Mouse (Mus musculus): ENCODE data around the gene Itgb7. TPM values are rescaled to one million over a fixed set of nuclear protein-coding genes. Genes with fewer than 3 reads are reported as not detected.

The Itgb7 gene
- polyA plus RNA-seq, 1 experiment from 2014 or later: 6.4 TPM

GRCm38 (mm10) chr15:102205779-102206178 lies 26.0 kb downstream of the Itgb7 start:
- Histone ChIP-seq H3K27me3 (no peaks in the 10 kb centered on the region), H3K9ac (no peak overlapping the region), H3K4me1 (replicated peaks) (peaks cover 46% of the 10 kb centered on the region), H3K36me3 (replicated peaks) (peaks cover 59% of the 10 kb centered on the region), H3K27ac (replicated peaks) (no peak overlapping the region), H3K4me3 (replicated peaks) (peak overlapping the region; percentile 91; the same call in 1 of the 2 replicates), H3K4me2 (peak overlapping the region; percentile 96), H3K9me3 (replicated peaks) (no peaks in the 10 kb centered on the region)
- WGBS (ENCODE audit: insufficient replicate concordance): 84% methylated on average over 8 of the region's 8 CpGs
- no peak for ATAC-seq (ENCODE audit: insufficient read depth)

- Histone ChIP-seq H3K27ac (replicated peaks) (peak within 1 kb of the TSS; percentile 97), H3K9ac (peak within 1 kb of the TSS; percentile 89), H3K36me3 (replicated peaks) (peaks cover 50% of the 10 kb centered on the region), H3K9me3 (replicated peaks) (no peaks in the 10 kb centered on the region), H3K4me2 (peak within 1 kb of the TSS; percentile 96), H3K4me1 (replicated peaks) (peaks cover 52% of the 10 kb centered on the region), H3K4me3 (replicated peaks) (peak within 1 kb of the TSS; percentile 91), H3K27me3 (no peaks in the 10 kb centered on the region)
- no peak for ATAC-seq (ENCODE audit: insufficient read depth)
- 73% methylated on average over 19 of the region's 19 CpGs for WGBS (ENCODE audit: insufficient replicate concordance)
Observed at GRCm38 (mm10) chr15:102204674-102205505, 26.9 kb downstream of the Itgb7 start, which contains the start of gene Csad. Gene Csad (minus strand): TSS chr15:102204724.

DNA sequence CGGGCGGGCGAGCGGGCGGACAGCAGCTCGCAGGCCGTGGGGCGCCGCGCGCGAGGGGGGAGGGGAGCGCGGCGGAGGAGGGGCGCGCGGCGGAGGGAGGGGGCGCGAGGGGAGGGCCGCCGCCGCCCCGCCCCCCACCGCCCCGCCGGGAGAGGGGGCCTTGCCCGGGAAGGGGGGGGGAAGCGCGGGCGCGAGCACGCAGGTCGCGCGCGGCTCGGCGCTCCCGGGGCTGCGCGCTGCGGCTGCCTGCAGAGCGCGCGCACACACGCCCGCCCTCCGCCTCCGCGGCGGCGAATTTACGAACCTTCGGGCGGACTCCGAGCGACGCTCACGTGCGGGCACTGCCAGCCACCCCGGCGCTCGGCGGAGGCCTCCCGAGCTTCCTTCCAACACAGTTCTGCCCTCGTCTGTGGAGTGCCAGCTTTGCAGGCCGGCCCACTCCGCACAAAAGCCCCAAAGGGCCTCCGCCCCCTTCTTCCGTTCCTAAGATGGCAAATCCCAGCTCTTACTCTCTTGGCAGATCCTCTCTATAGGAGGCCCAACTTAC lies 27.8 kb downstream of the Itgb7 start:
- H3K4me3 ChIP-seq (replicated peaks): peak overlapping the region; percentile 91
- H3K4me2 ChIP-seq: peak overlapping the region; percentile 96
- H3K9ac ChIP-seq: peak overlapping the region; percentile 89
- H3K27me3 ChIP-seq: no peaks in the 10 kb centered on the region
- peaks cover 40% of the 10 kb centered on the region for H3K36me3 ChIP-seq (replicated peaks)
- ATAC-seq (ENCODE audit: insufficient read depth): peak; percentile 65
- no peaks in the 10 kb centered on the region for H3K9me3 ChIP-seq (replicated peaks)
- H3K4me1 ChIP-seq (replicated peaks): peaks cover 60% of the 10 kb centered on the region
- WGBS (ENCODE audit: insufficient replicate concordance): under 1% methylated on average over 54 of the region's 72 CpGs
- peak overlapping the region; percentile 97 for H3K27ac ChIP-seq (replicated peaks)

- Histone ChIP-seq H3K4me3 (replicated peaks) (peak within 1 kb of the TSS; percentile 91), H3K27ac (replicated peaks) (peak within 1 kb of the TSS; percentile 97), H3K9ac (peak within 1 kb of the TSS; percentile 89), H3K4me2 (peak within 1 kb of the TSS; percentile 96), H3K36me3 (replicated peaks) (peaks cover 33% of the 10 kb centered on the region), H3K4me1 (replicated peaks) (peaks cover 65% of the 10 kb centered on the region), H3K9me3 (replicated peaks) (no peaks in the 10 kb centered on the region), H3K27me3 (no peaks in the 10 kb centered on the region)
- WGBS (ENCODE audit: insufficient replicate concordance): under 1% methylated on average over 66 of the region's 68 CpGs
- ATAC-seq (ENCODE audit: insufficient read depth): peak; percentile 94
Observed at GRCm38 (mm10) chr15:102202971-102203834, 28.5 kb downstream of the Itgb7 start, which contains the start of gene Zfp740. Gene Zfp740 (plus strand): TSS chr15:102203249.

DNA sequence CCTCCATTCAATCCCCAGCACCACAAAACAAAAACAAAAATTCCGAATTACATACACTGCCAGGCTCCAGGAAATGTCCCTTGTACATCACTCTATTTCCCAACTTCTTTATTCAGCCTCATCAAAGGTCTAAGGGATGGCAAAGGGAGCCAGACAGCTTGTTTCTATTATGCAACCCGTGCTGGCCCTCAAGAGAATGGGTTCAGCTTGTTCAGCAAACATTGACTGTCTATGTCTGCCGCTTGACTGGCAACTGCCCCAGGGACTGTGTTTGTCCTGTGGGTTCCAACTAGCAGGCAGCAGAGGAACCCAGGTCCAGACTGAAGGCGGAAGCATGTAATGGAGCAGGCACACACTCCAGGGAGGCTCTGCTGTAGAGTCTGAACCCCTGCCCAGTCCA lies 32.9 kb downstream of the Itgb7 start:
- Histone ChIP-seq H3K4me3 (replicated peaks) (no peak overlapping the region), H3K27ac (replicated peaks) (peak overlapping the region; percentile 31), H3K9ac (no peak overlapping the region), H3K4me1 (replicated peaks) (peaks cover 48% of the 10 kb centered on the region), H3K9me3 (replicated peaks) (no peaks in the 10 kb centered on the region), H3K36me3 (replicated peaks) (no peaks in the 10 kb centered on the region), H3K27me3 (no peaks in the 10 kb centered on the region), H3K4me2 (no peak overlapping the region)
- WGBS (ENCODE audit: insufficient replicate concordance): 63% methylated on average over 4 of the region's 4 CpGs
- no peak for ATAC-seq (ENCODE audit: insufficient read depth)

- Histone ChIP-seq H3K4me2 (no peak overlapping the region), H3K4me1 (replicated peaks) (peaks cover 49% of the 10 kb centered on the region), H3K27me3 (no peaks in the 10 kb centered on the region), H3K9ac (no peak overlapping the region), H3K36me3 (replicated peaks) (no peaks in the 10 kb centered on the region), H3K27ac (replicated peaks) (no peak overlapping the region), H3K4me3 (replicated peaks) (no peak overlapping the region), H3K9me3 (replicated peaks) (no peaks in the 10 kb centered on the region)
- WGBS (ENCODE audit: insufficient replicate concordance): 62% methylated on average over 4 of the region's 4 CpGs
- ATAC-seq (ENCODE audit: insufficient read depth): no peak
Observed at GRCm38 (mm10) chr15:102195373-102195772, 36.4 kb downstream of the Itgb7 start.

DNA sequence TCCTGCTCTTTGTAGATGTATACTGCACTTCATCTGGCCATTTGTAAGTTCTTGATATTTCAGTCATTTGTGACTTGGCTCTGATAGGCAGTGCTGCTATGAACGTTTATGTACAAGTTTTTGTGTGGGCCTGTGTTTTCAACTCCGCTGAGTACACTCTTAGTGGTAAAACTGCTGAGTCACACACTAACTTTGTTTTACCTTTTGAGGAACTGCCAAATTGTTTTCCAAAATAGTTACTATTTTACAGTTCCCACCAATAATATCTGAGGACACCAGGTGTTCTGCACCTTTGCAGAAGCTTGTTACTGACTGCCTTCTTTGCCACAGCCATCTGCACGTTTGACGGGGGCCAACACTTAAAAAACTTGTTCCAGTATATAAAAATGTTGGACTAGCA lies 37.3 kb downstream of the Itgb7 start:
- H3K36me3 ChIP-seq (replicated peaks): no peaks in the 10 kb centered on the region
- 22% methylated on average over 4 of the region's 4 CpGs for WGBS (ENCODE audit: insufficient replicate concordance)
- H3K27me3 ChIP-seq: no peaks in the 10 kb centered on the region
- H3K27ac ChIP-seq (replicated peaks): peak overlapping the region; percentile 2; the same call in 1 of the 2 replicates
- no peak overlapping the region for H3K4me3 ChIP-seq (replicated peaks)
- H3K9me3 ChIP-seq (replicated peaks): no peaks in the 10 kb centered on the region
- H3K9ac ChIP-seq: no peak overlapping the region
- H3K4me2 ChIP-seq: no peak overlapping the region
- H3K4me1 ChIP-seq (replicated peaks): peaks cover 47% of the 10 kb centered on the region
- no peak for ATAC-seq (ENCODE audit: insufficient read depth)

- peak overlapping the region; percentile 15 for H3K27ac ChIP-seq (replicated peaks)
- H3K9ac ChIP-seq: no peak overlapping the region
Observed at GRCm38 (mm10) chr15:102193652-102194051, 38.1 kb downstream of the Itgb7 start.

GRCm38 (mm10) chr15:102192820-102193386 lies 38.8 kb downstream of the Itgb7 start:
- Histone ChIP-seq H3K27me3 (no peaks in the 10 kb centered on the region), H3K4me3 (replicated peaks) (no peak overlapping the region), H3K4me2 (no peak overlapping the region), H3K4me1 (replicated peaks) (peaks cover 41% of the 10 kb centered on the region), H3K9ac (no peak overlapping the region), H3K9me3 (replicated peaks) (no peaks in the 10 kb centered on the region), H3K36me3 (replicated peaks) (no peaks in the 10 kb centered on the region), H3K27ac (replicated peaks) (peak overlapping the region; percentile 69)
- ATAC-seq (ENCODE audit: insufficient read depth): no peak
- 17% methylated on average over 5 of the region's 5 CpGs for WGBS (ENCODE audit: insufficient replicate concordance)

More at GRCm38 (mm10) chr15:102193652-102194051, 38.1 kb downstream of the Itgb7 start:
- no peak overlapping the region for H3K4me3 ChIP-seq (replicated peaks)
- no peak overlapping the region for H3K4me2 ChIP-seq
- no peaks in the 10 kb centered on the region for H3K27me3 ChIP-seq
- WGBS (ENCODE audit: insufficient replicate concordance): 50% methylated on average over 4 of the region's 4 CpGs
- H3K4me1 ChIP-seq (replicated peaks): peaks cover 44% of the 10 kb centered on the region
- H3K9me3 ChIP-seq (replicated peaks): no peaks in the 10 kb centered on the region
- ATAC-seq (ENCODE audit: insufficient read depth): no peak
- no peaks in the 10 kb centered on the region for H3K36me3 ChIP-seq (replicated peaks)

DNA sequence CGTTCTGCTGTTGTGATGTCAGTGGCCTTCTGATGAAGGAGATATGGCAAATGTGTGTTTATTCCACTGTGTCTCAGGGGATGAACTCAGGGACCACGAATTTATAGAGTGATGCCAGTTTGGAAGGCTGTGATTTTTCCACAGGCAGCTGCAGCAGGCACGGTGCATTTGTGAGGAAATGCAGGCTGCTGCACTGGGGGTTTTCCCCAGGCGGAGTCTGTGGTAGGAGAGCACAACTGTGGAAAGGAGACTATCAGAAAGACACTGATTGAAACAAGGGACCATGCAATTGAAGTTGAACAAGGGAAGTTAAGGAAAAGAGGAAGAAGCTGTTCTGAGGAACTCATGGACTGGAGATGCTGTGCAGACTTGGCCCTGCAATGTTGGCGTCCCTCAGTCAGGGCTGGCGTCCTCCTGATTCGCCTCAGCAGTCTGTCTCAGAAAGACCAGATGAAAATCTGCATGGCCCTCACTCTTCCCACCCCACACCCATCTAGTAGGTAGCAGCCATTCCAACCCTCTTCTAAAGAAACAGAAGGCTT lies 39.4 kb downstream of the Itgb7 start:
- Histone ChIP-seq H3K9me3 (replicated peaks) (no peaks in the 10 kb centered on the region), H3K4me1 (replicated peaks) (peaks cover 42% of the 10 kb centered on the region), H3K4me2 (no peak overlapping the region), H3K36me3 (replicated peaks) (no peaks in the 10 kb centered on the region), H3K4me3 (replicated peaks) (no peak overlapping the region), H3K27ac (replicated peaks) (peak overlapping the region; percentile 69), H3K9ac (no peak overlapping the region), H3K27me3 (no peaks in the 10 kb centered on the region)
- no peak for ATAC-seq (ENCODE audit: insufficient read depth)
- 23% methylated on average over 7 of the region's 7 CpGs for WGBS (ENCODE audit: insufficient replicate concordance)
